Mouse (Mus musculus): ENCODE results near the gene Pam.

GRCm38 (mm10) chr1:98068177-98068576, 27.3 kb downstream of the Pam start:
- TF ChIP-seq CTCF (IDR thresholded peaks at IDR 0.05 in 2 of 3, conservative IDR thresholded peaks at IDR 0.05 in 1 of 3; ENCODE audit: control insufficient read depth in 1 of 3, insufficient read depth in 1 of 3, low read depth in 2 of 3, low read length in 3 of 3, poor library complexity in 1 of 3, severe bottlenecking in 1 of 3) (no peak), ZKSCAN1 (IDR thresholded peaks at IDR 0.05; ENCODE audit: low read depth, low read length) (no peak), ZNF384 (IDR thresholded peaks at IDR 0.05; ENCODE audit: low read depth, low read length) (no peak), TAL1 (IDR thresholded peaks at IDR 0.05; ENCODE audit: low read length) (no peak), JUND (IDR thresholded peaks at IDR 0.05; ENCODE audit: low read depth, low read length) (no peak)
